Mouse (Mus musculus) spleen, adult 2 months (tissue): ENCODE results near the gene Bpifb9a. TPM values are rescaled to one million over a fixed set of nuclear protein-coding genes. Genes with fewer than 3 reads are reported as not detected.
"Not testable (repeated sequence)": the region's sequence is repeated elsewhere in the genome, so short reads cannot be mapped to it uniquely, and the experiment has no call there.

Source experiments
- DNase-seq, 2 experiments: peaks; one replicate each; pipeline versions ENCODE4 v3.0.0 to v3.0.0-alpha.2; 2012 to 2021; ENCODE audit warnings: low spot score in 2 of 2, low read depth in 1 of 2
- H3K27ac ChIP-seq: fragments of 200-500 bp; 2 replicates; pipeline ENCODE4 v1.5.1; 2012; ENCODE audit warnings: low read length, inconsistent platforms; ENCODE audit not compliant: insufficient read depth
- H3K27me3 ChIP-seq: fragments of 200-500 bp; 2 replicates; pipeline ENCODE4 v1.6.1; 2012; ENCODE audit warnings: mild to moderate bottlenecking, moderate library complexity, low read length, inconsistent platforms; ENCODE audit not compliant: control insufficient read depth, insufficient read depth
- H3K36me3 ChIP-seq: fragments of 200-500 bp; 2 replicates; pipeline ENCODE4 v1.6.1; 2012; ENCODE audit warnings: mild to moderate bottlenecking, low read length, inconsistent platforms; ENCODE audit not compliant: control insufficient read depth, insufficient read depth
- H3K4me1 ChIP-seq: fragments of 200-500 bp; 2 replicates; pipeline ENCODE4 v1.6.1; 2011; ENCODE audit warnings: inconsistent platforms; ENCODE audit not compliant: control insufficient read depth, insufficient read depth, insufficient read length
- H3K4me3 ChIP-seq: fragments of 200-500 bp; 2 replicates; pipeline ENCODE4 v1.5.1; 2011; ENCODE audit warnings: mild to moderate bottlenecking, inconsistent platforms; ENCODE audit not compliant: insufficient read depth, insufficient read length; ENCODE audit errors: extremely low read depth
- CTCF ChIP-seq: fragments of 200-500 bp; IDR thresholded peaks from 2 replicates; pipeline ENCODE4 v1.5.1; 2011; ENCODE audit warnings: mild to moderate bottlenecking, inconsistent platforms; ENCODE audit not compliant: insufficient read depth, insufficient read length, insufficient replicate concordance; ENCODE audit errors: extremely low read depth
- POLR2A ChIP-seq: fragments of 200-500 bp; IDR thresholded peaks from 2 replicates; pipeline ENCODE4 v1.6.1; 2011; ENCODE audit warnings: low read depth, low read length, inconsistent platforms
- WGBS: fragments of 180-500 bp; shearing (Covaris S2); methylation state at CpG from one replicate; pipeline ENCODE4 v1.1.7; 2018; 5-methylcytosine and 5-hydroxymethylcytosine counted together
- polyA plus RNA-seq: library from polyadenylated mRNA; depleted of rRNA; stranded (reverse); fragments of >200 nt; gene quantifications from 2 replicates; pipeline ENCODE4 v1.2.3, GENCODE M21; 2012

Gene Bpifb9a
- polyA plus RNA-seq, 1 experiment = not detected

DNA sequence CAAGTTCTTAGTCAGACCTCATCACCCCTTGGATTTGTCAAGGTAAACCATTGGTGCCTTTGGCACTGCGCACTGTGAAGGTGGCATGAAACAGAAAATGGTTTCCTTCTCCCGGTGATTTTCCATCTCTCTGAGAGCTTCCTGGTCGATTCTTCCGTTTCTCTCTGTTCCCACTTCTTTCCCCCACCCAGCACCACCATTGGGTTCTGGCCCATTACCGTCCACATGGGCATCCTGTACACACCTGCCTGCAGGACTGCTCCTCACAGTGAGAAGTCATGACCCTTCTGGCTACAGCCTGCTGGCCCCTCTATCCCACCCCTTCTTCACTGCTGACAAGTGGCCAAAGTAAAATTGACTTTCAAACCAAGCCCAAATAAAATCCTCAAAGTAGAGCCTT lies 12.3 kb upstream of the Bpifb9a start:
- WGBS = 92% methylated on average over 5 of the region's 5 CpGs
- Histone ChIP-seq H3K4me3 (no peak overlapping the region), H3K27ac (no peak overlapping the region), H3K4me1 (no peaks in the 10 kb centered on the region), H3K36me3 (no peaks in the 10 kb centered on the region), H3K27me3 (no peaks in the 10 kb centered on the region)
- DNase-seq = no peak
- no peak for TF ChIP-seq POLR2A
- no peak for TF ChIP-seq CTCF

DNA sequence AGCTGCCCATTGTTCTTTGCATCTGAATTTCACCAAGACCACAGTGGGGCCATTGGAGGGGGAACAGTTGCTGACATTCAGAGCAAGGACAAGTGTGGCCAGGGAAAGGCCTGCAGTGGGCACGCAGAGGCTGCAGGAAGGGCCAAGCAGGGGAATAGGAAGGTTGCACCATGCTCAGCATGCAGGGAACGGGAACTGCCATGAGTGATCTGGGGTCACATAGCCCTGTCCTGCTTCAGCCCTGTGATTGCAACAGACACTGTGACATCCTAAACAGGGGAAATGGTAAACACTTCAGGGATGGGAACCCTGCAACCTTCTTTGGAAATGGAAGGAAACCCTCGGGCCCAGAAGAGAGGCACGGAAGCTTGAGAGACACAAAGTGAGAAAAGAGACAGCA lies 2.4 kb upstream of the Bpifb9a start:
- H3K4me3 ChIP-seq, DNase-seq, H3K4me1 ChIP-seq, H3K27ac ChIP-seq, H3K27me3 ChIP-seq, H3K36me3 ChIP-seq: not testable (repeated sequence)
- 75% methylated on average over 2 of the region's 4 CpGs for WGBS

DNA sequence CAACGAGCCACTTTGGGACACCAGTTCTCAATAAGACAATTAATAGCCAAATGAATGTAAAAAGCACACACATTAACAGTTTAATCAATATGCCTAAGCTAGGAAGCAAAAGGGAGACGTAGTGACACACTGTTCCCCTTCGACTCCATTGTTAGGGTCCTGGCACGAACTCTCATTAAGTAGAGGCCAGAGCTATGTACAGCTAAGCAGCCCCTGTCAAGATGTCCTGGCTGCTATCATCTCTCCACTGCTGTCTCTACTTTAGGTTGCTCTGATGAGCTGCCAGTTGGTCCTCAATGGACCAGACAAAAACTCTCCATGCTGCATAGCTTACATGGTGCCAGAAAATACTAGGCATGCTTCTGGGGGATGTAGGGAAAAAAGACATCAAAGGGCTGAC lies 1.9 kb upstream of the Bpifb9a start:
- no peak overlapping the region for H3K27ac ChIP-seq
- H3K4me3 ChIP-seq = no peak overlapping the region
- no peaks in the 10 kb centered on the region for H3K36me3 ChIP-seq
- WGBS = 82% methylated on average over 4 of the region's 4 CpGs
- H3K4me1 ChIP-seq = no peaks in the 10 kb centered on the region
- no peaks in the 10 kb centered on the region for H3K27me3 ChIP-seq
- no peak for DNase-seq
- TF ChIP-seq CTCF = no peak

- DNase-seq, H3K4me1 ChIP-seq, H3K27ac ChIP-seq, H3K27me3 ChIP-seq, H3K36me3 ChIP-seq, H3K4me3 ChIP-seq: not testable (repeated sequence)
- WGBS = 59% methylated on average over 3 of the region's 3 CpGs
Measured at GRCm38 (mm10) chr2:154264397-154264796, 6.7 kb downstream of the Bpifb9a start.

DNA sequence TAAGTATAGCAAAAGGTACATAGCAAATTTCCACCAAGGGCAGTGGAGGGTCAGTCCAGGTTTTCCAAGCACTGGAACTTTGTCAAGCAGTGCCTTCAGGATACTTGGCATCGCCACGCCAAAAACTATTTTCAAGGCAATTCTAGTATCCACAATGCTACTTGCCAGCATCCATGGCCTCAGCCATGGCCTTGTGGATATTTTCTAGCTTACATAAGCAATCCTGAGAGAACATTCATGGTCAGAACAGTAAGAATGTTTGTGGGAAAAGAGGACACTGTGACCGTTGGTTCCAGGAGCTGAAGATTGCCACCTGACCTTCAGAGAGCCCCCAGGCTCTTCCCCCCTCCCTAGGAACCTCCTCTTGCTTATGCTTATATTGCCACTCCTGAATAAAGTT lies 34.2 kb downstream of the Bpifb9a start:
- not testable (repeated sequence) for DNase-seq, H3K36me3 ChIP-seq, H3K4me1 ChIP-seq, H3K4me3 ChIP-seq, H3K27ac ChIP-seq, H3K27me3 ChIP-seq
- WGBS = 88% methylated on average over 3 of the region's 3 CpGs

DNA sequence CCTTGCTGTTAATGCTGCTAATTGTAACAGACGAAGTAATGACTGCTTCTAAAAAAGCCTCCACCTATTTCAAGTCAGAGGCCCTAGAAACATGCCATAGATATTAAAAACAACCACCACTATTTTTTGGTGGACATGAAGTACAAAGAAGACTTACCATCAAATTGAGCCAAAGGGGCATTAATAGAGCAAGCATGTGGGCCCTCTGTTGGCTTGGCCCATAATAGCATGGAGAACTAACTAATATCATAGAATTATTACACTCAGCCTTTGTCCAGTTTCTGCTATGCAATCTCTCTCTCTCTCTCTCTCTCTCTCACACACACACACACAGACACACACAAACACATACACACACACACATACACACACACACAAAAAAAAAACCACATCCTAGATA lies 35.2 kb downstream of the Bpifb9a start:
- 86% methylated on average over 1 of the region's 1 CpGs for WGBS
- H3K4me3 ChIP-seq = no peak overlapping the region
- no peaks in the 10 kb centered on the region for H3K27me3 ChIP-seq
- no peak for TF ChIP-seq POLR2A
- no peaks in the 10 kb centered on the region for H3K36me3 ChIP-seq
- H3K27ac ChIP-seq = no peak overlapping the region
- H3K4me1 ChIP-seq = no peaks in the 10 kb centered on the region
- DNase-seq = no peak

- not testable (repeated sequence) for H3K27ac ChIP-seq, H3K36me3 ChIP-seq, H3K27me3 ChIP-seq, H3K4me3 ChIP-seq, H3K4me1 ChIP-seq
- DNase-seq = peak; percentile 5 to 18
- TF ChIP-seq CTCF = 0 out of 2 replicates have a peak, but pooled peaks have one; percentile 25
- WGBS = 3% methylated on average over 10 of the region's 10 CpGs
Measured at GRCm38 (mm10) chr2:154294746-154295145, 37.1 kb downstream of the Bpifb9a start.

GRCm38 (mm10) chr2:154300496-154300895 lies 42.8 kb downstream of the Bpifb9a start:
- H3K27me3 ChIP-seq = no peaks in the 10 kb centered on the region
- TF ChIP-seq POLR2A = no peak
- TF ChIP-seq CTCF = peak; percentile 88
- no peak overlapping the region for H3K4me3 ChIP-seq
- H3K36me3 ChIP-seq = no peaks in the 10 kb centered on the region
- peak; percentile 42 to 70 for DNase-seq
- no peaks in the 10 kb centered on the region for H3K4me1 ChIP-seq
- 20% methylated on average over 1 of the region's 1 CpGs for WGBS
- no peak overlapping the region for H3K27ac ChIP-seq
